Mouse (Mus musculus) central nervous system, embryonic 11.5 days (tissue): Measurements from ENCODE around the gene Atp10a. TPM values are rescaled to one million over a fixed set of nuclear protein-coding genes. Genes with fewer than 3 reads are reported as not detected.

Experiments used
- polyA plus RNA-seq: library from polyadenylated mRNA; depleted of rRNA; stranded (reverse); fragments of >200 nt; gene quantifications from 2 replicates; pipeline ENCODE4 v1.2.3, GENCODE M21; 2012; rRNA removed

Gene Atp10a
- polyA plus RNA-seq: 3.6 and 3.9 TPM in 2 replicates

DNA sequence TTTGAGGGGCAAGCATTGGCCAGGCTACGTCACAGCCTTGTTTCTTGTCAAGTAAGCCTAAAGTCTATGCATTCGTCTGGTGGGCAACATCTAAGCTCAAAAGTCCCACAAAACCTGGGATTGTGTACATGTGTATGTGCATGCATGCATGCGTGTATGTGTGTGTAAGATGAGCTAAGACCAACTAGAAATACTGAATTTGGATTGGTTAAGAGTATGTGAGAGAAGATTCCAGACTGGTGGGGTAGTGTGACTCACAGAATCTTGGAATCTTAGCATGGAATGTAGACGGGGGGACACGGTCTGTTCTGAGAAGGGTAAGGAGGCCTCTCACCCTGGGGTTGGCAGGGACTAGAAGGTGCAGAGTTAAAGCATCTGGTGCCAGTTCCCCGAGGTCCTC lies at the start of gene Atp10a:
Gene Atp10a, plus strand, starts transcription at position 301 of the 400 bp plus-strand sequence.

